Mouse (Mus musculus): Measurements from ENCODE around the gene P3h1. TPM values are rescaled to one million over a fixed set of nuclear protein-coding genes. Genes with fewer than 3 reads are reported as not detected.
A peak's percentile ranks its signal among the peaks of the same experiment; 100 is the strongest.

The P3h1 gene
- polyA plus RNA-seq, 1 experiment, result not detected

- no peak overlapping the region for H3K4me3 ChIP-seq (ENCODE audit: insufficient read depth, low read depth, low read length)
- peaks cover 18% of the 10 kb centered on the region for H3K4me1 ChIP-seq (ENCODE audit: control insufficient read depth, insufficient read depth, low read length)
- WGBS, result 51% methylated on average over 7 of the region's 7 CpGs
- TF ChIP-seq POLR2A (IDR thresholded peaks at IDR 0.05; ENCODE audit: insufficient read depth, low read depth, low read length) (no peak), CTCF (IDR thresholded peaks at IDR 0.05; ENCODE audit: insufficient read depth, low read depth, low read length) (no peak)
- H3K27ac ChIP-seq (ENCODE audit: insufficient read depth, low read depth, low read length), result no peak overlapping the region
Observed at GRCm38 (mm10) chr4:119245556-119245955, 12.8 kb downstream of the P3h1 start.

DNA sequence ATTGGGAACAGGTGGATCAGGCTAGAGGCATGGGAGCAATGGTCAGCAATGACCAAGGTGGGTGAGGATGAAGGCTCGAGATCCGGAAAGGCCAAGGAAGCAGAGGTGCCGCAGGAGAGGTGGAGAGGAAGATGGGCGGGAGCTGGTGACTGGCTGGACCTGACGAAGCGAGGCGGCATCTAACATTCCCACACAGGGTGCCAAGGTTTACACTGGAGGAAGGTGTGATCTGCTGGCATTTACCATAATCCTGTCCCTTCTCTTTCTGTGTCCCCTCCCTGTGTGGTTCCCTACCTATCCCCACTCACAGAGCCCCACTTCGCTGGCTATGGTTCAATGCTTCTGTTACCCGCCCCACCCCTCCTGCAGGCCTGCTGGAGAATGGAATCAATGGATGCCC is 13.2 kb downstream of the P3h1 start:
- H3K27ac ChIP-seq (ENCODE audit: insufficient read depth, low read depth, low read length), result no peak overlapping the region
- no peak for TF ChIP-seq POLR2A (IDR thresholded peaks at IDR 0.05; ENCODE audit: insufficient read depth, low read depth, low read length)
- TF ChIP-seq CTCF (IDR thresholded peaks at IDR 0.05; ENCODE audit: insufficient read depth, low read depth, low read length), result no peak
- H3K4me1 ChIP-seq (ENCODE audit: control insufficient read depth, insufficient read depth, low read length), result peaks cover 18% of the 10 kb centered on the region
- 82% methylated on average over 9 of the region's 9 CpGs for WGBS
- H3K4me3 ChIP-seq (ENCODE audit: insufficient read depth, low read depth, low read length), result no peak overlapping the region

- TF ChIP-seq CTCF (IDR thresholded peaks at IDR 0.05; ENCODE audit: insufficient read depth, low read depth, low read length) (no peak), POLR2A (IDR thresholded peaks at IDR 0.05; ENCODE audit: insufficient read depth, low read depth, low read length) (no peak)
- no peak overlapping the region for H3K4me3 ChIP-seq (ENCODE audit: insufficient read depth, low read depth, low read length)
- peaks cover 15% of the 10 kb centered on the region for H3K4me1 ChIP-seq (ENCODE audit: control insufficient read depth, insufficient read depth, low read length)
- no peak overlapping the region for H3K27ac ChIP-seq (ENCODE audit: insufficient read depth, low read depth, low read length)
- WGBS, result 79% methylated on average over 14 of the region's 14 CpGs
Observed at GRCm38 (mm10) chr4:119246688-119247225, 14.0 kb downstream of the P3h1 start.

DNA sequence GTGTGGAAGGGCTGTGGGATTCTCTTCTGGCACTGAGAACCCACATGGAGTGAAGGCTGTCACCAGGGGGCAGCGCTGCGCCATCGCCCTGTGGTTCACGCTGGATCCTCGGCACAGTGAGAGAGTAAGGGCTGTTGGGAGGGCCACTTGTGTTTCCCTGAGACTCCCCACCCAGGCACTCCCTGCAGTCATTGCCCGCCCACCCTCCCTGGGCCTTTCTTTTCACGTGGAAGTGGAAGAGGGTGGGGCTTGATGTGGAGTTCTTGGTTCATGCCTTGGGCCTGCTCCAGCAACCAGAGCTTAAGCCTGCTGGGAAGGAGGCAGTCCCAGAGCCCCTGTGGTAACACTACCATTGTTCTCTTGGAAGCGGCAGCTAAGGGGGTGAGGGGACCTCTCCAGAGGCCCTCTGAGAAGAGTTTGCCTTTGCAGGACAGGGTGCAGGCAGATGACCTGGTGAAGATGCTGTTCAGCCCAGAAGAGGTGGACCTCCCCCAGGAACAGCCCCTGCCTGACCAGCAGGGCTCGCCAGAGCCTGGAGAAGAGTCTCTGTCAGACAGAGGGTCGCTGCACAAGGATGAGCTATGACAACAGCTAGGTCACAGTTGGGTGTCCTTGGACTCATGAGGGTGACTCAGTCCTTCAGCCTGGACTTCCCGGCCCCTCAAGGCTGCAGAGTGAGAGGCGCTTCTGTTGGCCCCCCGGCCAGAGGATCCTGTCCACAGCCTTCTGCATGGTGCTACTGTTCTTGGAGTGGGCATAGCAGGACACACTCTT is 14.9 kb downstream of the P3h1 start:
- H3K27ac ChIP-seq (ENCODE audit: insufficient read depth, low read depth, low read length), result no peak overlapping the region
- 30% methylated on average over 13 of the region's 13 CpGs for WGBS
- TF ChIP-seq CTCF (IDR thresholded peaks at IDR 0.05; ENCODE audit: insufficient read depth, low read depth, low read length) (peak; percentile 32; the same call in 1 of the 2 replicates), POLR2A (IDR thresholded peaks at IDR 0.05; ENCODE audit: insufficient read depth, low read depth, low read length) (no peak)

DNA sequence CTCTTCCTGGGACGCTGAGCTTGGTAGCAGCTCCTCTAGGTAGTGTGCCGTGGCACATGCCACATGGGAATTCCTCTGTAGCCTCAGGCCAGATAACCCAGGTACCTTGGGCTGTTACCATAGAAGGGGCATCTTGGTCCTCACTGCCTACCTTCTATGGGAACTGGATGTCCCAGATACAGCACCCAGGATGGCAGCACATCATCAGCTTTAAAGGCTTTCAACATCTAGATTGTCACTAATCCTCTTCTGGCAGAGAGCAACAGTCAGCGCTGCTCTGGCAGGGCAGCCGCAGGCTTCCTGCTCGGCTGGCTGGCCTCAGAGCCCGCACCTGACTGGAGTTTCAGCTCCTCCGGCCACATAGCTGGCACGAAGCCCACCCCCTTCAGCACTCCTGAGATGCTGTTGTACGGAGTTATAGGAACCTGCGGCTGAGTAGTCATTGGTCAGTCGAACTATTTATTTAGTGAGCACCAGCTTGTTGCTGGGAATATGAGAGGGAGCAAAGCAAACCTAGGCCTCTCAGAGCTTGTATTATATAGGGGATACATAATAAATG is 15.8 kb downstream of the P3h1 start:
- Histone ChIP-seq H3K27ac (ENCODE audit: insufficient read depth, low read depth, low read length) (no peak overlapping the region), H3K4me1 (ENCODE audit: control insufficient read depth, insufficient read depth, low read length) (peaks cover 15% of the 10 kb centered on the region), H3K4me3 (ENCODE audit: insufficient read depth, low read depth, low read length) (no peak overlapping the region)
- TF ChIP-seq CTCF (IDR thresholded peaks at IDR 0.05; ENCODE audit: insufficient read depth, low read depth, low read length) (no peak), POLR2A (IDR thresholded peaks at IDR 0.05; ENCODE audit: insufficient read depth, low read depth, low read length) (no peak)
- 77% methylated on average over 11 of the region's 11 CpGs for WGBS

More for the DNA sequence above, 14.9 kb downstream of the P3h1 start:
- H3K4me3 ChIP-seq (ENCODE audit: insufficient read depth, low read depth, low read length), result no peak overlapping the region
- H3K4me1 ChIP-seq (ENCODE audit: control insufficient read depth, insufficient read depth, low read length), result peaks cover 15% of the 10 kb centered on the region

- TF ChIP-seq CTCF (IDR thresholded peaks at IDR 0.05; ENCODE audit: insufficient read depth, low read depth, low read length) (no peak), POLR2A (IDR thresholded peaks at IDR 0.05; ENCODE audit: insufficient read depth, low read depth, low read length) (no peak)
- Histone ChIP-seq H3K27ac (ENCODE audit: insufficient read depth, low read depth, low read length) (no peak overlapping the region), H3K4me3 (ENCODE audit: insufficient read depth, low read depth, low read length) (no peak overlapping the region), H3K4me1 (ENCODE audit: control insufficient read depth, insufficient read depth, low read length) (peaks cover 18% of the 10 kb centered on the region)
- 81% methylated on average over 7 of the region's 7 CpGs for WGBS
Observed at GRCm38 (mm10) chr4:119252025-119252808, 19.5 kb downstream of the P3h1 start.

GRCm38 (mm10) chr4:119254012-119254618 is 21.4 kb downstream of the P3h1 start:
- Histone ChIP-seq H3K4me1 (ENCODE audit: control insufficient read depth, insufficient read depth, low read length) (peaks cover 12% of the 10 kb centered on the region), H3K27ac (ENCODE audit: insufficient read depth, low read depth, low read length) (no peak overlapping the region), H3K4me3 (ENCODE audit: insufficient read depth, low read depth, low read length) (no peak overlapping the region)
- WGBS, result 29% methylated on average over 9 of the region's 9 CpGs
- TF ChIP-seq CTCF (IDR thresholded peaks at IDR 0.05; ENCODE audit: insufficient read depth, low read depth, low read length) (no peak), POLR2A (IDR thresholded peaks at IDR 0.05; ENCODE audit: insufficient read depth, low read depth, low read length) (no peak)

GRCm38 (mm10) chr4:119255351-119255750 is 22.6 kb downstream of the P3h1 start, which contains the start of gene Cldn19:
Cldn19 (plus strand) TSS chr4:119255414.
- no peak for TF ChIP-seq CTCF (IDR thresholded peaks at IDR 0.05; ENCODE audit: insufficient read depth, low read depth, low read length)
- TF ChIP-seq POLR2A (IDR thresholded peaks at IDR 0.05; ENCODE audit: insufficient read depth, low read depth, low read length), result no peak
- no peak within 1 kb of the TSS for H3K4me3 ChIP-seq (ENCODE audit: insufficient read depth, low read depth, low read length)
- H3K27ac ChIP-seq (ENCODE audit: insufficient read depth, low read depth, low read length), result no peak within 1 kb of the TSS
- peaks cover 12% of the 10 kb centered on the region for H3K4me1 ChIP-seq (ENCODE audit: control insufficient read depth, insufficient read depth, low read length)
- WGBS, result 75% methylated on average over 12 of the region's 12 CpGs

Measured in olfactory bulb, adult 2 months (tissue).